Mouse (Mus musculus) urinary bladder, adult 2 months (tissue): Measurements from ENCODE around the gene Acsl3. TPM values are rescaled to one million over a fixed set of nuclear protein-coding genes. Genes with fewer than 3 reads are reported as not detected.
A peak's percentile ranks its signal among the peaks of the same experiment; 100 is the strongest.

ENCODE experiments used
- DNase-seq: peaks from one replicate; pipeline ENCODE4 v3.0.0; 2022; ENCODE audit warnings: low spot score
- polyA plus RNA-seq: library from polyadenylated mRNA; depleted of rRNA; stranded (reverse); fragments of >200 nt; gene quantifications from 2 replicates; pipeline ENCODE4 v1.2.3, GENCODE M21; 2012; rRNA removed

Gene Acsl3
- polyA plus RNA-seq: 20.5 and 21.5 TPM in 2 replicates

DNA sequence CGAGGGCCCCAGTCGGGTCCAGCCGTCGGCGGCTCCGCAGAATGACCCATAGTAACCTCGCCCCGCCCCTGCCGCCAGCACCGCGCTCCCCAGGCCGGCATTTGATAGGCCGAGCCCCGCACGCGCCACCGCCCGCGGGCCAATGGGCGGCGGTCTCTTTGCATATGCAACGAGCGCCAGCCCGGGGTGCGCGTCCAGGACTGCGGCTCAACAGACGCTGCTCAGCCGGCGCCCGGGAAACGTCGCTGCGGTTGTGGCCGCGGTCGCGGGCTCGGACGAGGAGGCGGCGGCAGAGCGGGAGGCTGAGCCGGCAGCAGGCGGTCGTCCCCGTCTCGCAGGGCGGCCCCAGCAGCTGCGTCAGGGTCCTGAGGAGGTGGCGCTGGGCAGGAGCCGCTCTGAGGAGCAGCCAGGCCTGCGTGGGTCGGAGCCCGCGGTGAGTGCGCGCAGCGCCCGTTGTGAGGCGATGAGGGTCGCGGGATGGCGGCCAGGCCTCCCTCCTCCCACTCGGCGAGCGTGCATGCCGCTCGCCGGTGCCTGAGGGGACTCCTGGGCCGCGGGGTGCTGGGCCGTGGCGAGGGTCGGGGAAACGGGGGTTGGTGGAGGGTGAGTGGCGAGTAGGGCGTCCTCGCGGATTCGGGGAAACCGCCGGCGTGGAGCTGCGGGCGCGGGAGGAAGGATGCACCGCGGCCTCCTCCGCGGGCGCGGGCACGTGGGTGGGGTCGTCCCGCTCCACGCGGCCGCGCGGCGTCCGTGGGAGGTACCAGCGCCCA is at the start of gene Acsl3, which contains the start of gene Utp14b:
Gene Acsl3, plus strand, starts transcription at position 155 of the 770 bp plus-strand sequence.
Gene Utp14b, plus strand, starts transcription at position 368 of the 770 bp plus-strand sequence.
- peak; percentile 99 for DNase-seq

DNA sequence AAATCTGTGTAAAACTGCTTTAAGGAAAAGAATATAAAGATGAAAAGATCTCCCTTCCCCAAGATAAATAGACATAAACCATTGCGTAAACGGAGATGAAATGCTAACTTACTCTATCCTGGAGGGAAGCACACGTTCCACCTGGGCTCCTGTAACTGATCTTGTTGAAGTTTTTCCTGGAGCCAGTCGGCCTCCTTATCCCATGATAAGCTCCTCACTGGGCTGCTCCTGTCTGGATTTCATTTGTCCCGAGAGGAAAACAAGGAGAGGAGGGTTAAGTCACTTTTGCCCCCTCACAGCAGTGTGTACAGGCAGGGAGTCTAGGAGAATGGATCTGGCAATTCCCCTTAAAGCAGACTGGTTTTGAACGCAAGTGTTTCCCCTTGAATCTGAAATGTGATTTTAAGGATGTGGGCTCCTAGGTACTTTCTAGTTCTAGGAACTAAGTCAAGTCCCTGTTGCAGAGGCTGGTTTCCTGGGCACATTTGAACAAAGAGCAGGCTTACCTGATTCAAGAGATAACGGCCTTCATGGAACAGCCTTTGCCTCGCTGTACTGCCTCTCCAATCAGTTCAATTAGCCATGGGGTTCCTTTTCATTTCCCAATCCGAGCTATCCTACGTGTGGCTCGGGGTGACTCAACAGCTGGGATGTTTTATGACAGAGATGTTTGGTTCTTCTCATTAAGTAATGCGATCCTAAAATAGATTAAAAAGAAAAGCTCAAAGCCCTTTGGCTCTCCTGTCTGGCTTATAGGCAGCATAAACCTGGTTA is 48.3 kb upstream of the Acsl3 start:
- no peak for DNase-seq

GRCm38 (mm10) chr1:78611039-78611438 is 46.6 kb upstream of the Acsl3 start:
- no peak for DNase-seq

GRCm38 (mm10) chr1:78612959-78613358 is 44.7 kb upstream of the Acsl3 start:
- DNase-seq: no peak

DNA sequence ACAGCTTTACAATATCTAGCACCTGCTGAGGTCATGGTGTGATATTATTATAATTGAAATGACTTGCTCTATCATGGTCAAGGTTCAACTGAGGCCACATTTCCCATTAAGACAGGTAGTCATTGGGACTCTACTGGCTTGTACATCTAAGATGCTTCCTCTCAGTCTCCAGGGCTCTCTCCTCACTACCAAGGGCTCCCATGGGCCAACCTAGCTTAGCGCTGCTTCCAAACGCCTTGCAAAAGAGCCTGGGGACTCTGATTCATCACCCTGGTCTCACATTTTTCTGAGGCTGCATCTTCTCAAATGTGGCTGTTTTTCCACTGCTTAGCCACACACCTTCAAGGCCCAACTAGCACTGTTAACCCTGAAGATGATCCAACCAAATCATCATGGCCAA is 33.3 kb upstream of the Acsl3 start:
- DNase-seq: no peak

DNA sequence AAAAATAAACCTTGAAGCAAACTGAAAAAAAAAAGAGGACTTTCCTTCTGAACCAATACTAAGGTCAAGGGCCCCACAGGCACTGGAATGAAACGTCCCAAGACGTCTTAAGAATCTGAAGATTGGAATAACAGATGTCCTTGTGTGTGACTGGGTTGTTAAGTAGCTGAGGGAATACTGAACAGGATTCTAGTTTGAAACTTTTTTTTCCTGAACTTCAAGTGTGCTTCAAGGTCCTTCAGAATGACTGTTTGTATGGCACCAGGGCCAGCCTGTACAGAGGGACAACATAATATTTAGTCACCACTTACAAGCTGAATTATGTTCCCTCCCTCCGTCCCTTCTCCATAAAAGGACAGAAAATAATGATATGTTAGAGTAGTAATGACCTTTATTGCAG is 23.1 kb upstream of the Acsl3 start:
- no peak for DNase-seq

DNA sequence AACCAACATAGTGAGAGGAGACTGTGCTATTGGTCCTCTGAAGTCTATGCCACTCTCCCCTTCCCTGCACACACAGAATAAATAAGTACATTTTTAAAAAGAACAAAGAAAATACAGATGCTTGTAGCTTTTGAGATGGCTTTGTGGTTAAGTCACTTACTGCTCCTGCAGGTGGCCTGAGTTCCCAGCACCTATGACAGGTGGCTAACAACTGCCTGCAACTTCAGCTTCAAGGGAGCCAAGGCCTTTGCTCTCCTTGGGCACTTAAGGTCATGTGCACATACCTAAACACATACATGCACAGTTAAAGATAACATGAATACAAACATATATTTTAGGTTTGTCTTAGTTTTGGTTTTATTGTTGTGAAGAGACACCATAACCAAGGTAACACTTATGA is 16.8 kb upstream of the Acsl3 start:
- no peak for DNase-seq

DNA sequence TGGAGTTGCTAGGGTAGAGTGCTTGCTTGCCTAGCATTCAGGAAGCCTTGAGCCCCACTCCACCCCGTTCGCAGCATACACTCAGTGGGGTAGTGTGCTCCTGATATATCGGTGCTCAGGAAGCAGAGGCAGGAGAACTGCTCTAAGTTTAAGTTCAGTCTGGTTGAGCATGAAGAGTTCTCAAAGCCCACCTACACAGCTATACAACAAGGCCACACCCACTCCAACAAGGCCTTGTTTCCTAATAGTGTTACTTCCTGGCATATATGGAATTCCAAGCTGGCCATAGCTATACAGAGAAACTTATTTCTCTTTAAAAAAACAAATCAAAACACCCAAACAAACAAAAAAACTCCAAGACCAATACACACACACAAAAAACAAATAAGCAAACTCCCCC is 15.8 kb upstream of the Acsl3 start:
- DNase-seq: no peak

- DNase-seq: no peak
These were observed 15.4 kb upstream of the Acsl3 start for GRCm38 (mm10) chr1:78642197-78642596.

- DNase-seq: no peak
These were observed 10.2 kb upstream of the Acsl3 start for GRCm38 (mm10) chr1:78647317-78647885.

DNA sequence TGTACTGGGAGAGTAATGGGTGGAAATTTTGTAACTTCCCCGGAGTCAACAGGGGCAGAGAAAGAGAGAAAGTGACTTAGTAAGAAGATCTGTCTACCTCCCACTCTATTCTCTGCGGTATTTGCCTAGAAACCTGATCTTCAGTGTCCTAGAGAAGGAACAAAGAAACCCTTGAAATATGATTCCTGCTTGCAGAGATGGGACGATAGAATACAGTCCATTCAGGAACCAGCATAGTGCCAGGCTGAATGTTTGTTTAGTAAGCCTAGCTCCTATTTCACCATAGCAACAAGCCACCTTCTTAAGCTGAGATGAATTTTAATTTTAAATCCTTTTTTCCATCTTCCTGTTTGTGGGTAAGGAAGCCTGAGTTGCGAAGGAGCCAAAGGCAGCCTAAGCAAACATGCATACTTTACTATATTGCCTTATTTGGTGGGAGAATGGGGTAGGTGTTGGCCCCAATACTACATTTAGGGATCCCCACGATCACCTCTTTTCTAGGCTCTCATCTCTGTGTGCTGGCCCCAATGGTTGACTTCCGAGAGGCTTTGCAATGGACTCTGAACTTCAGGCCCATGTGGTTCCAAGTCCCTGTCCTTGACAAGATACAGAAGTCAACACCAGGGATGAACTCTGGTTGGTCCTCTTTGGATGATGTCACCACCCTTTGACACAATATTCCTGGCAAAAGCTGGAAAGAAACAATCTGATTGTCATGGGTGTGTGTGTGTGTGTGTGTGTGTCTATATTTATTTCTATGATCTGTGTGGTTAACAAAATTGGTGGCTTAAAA is 8.2 kb upstream of the Acsl3 start:
- DNase-seq: no peak

- DNase-seq: no peak
These were observed 1.2 kb upstream of the Acsl3 start for GRCm38 (mm10) chr1:78656472-78656871.

GRCm38 (mm10) chr1:78657021-78657629 is 500 bp upstream of the Acsl3 start:
- DNase-seq: no peak

- no peak for DNase-seq
These were observed 1.0 kb downstream of the Acsl3 start for GRCm38 (mm10) chr1:78658441-78659269.

DNA sequence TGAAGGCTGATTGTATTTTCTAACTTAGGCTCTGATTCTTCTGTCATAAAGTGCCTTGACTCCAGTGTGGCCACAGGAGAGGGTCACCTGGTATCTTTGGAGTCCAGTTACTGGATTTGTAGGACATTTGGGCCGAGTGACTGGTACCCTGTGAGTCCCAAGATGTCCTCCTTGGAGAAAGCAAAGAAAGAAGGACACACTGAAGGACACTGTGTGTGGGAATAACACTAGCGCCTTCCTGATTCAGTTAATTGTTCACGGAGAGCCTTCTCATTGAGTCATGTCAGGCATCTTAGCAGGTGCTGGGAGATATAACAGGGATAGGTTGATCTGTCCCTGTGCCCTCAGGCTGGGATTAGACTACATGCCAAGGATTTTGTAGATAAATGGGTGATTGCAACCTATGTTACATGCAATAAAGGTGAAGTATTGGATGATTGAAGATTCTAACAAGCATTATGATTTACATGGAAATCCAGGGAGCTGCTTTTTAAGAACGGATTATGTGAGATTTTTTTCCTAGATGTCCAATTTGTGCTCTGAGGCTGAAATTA is 1.7 kb downstream of the Acsl3 start:
- DNase-seq: no peak

GRCm38 (mm10) chr1:78664326-78664725 is 6.7 kb downstream of the Acsl3 start:
- DNase-seq: no peak

GRCm38 (mm10) chr1:78665954-78666499 is 8.4 kb downstream of the Acsl3 start:
- DNase-seq: no peak

DNA sequence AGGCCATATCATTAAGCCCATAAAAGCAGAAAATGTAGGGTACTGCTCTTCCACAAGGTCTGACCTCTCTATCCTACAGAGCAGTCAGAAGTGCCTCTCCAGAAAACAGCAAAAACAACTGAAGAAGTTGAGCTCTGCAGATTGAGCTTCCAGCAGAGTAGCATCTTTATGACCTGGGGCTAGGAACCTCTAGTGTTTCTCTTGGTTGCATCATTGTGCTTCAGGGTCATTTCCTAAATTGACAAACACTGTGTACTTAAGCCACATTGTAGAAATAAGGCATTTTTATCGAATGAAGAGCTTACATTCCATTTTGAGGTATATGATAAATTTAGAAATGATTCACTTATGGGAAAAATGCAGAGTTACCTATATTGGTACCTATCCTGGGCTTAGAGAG is 9.0 kb downstream of the Acsl3 start:
- no peak for DNase-seq

- no peak for DNase-seq
These were observed 24.7 kb downstream of the Acsl3 start for GRCm38 (mm10) chr1:78682291-78682690.

- DNase-seq: no peak
These were observed 26.5 kb downstream of the Acsl3 start for GRCm38 (mm10) chr1:78684128-78684527.
